Mouse (Mus musculus) intestine, embryonic 16.5 days (tissue): ENCODE measurements around the gene Tsacc. TPM values are rescaled to one million over a fixed set of nuclear protein-coding genes. Genes with fewer than 3 reads are reported as not detected.
"Not testable (repeated sequence)": the region's sequence is repeated elsewhere in the genome, so short reads cannot be mapped to it uniquely, and the experiment has no call there.

Experiments used
- ATAC-seq: fragments of 200-750 bp; cut with Nextera tagmentation; 2 replicates; pipeline ENCODE4 v1.8.0; 2017; ENCODE audit warnings: moderate TSS enrichment, moderate library complexity
- H3K27ac ChIP-seq: fragments of 300-500 bp; sonication (generic); 2 replicates; pipeline ENCODE4 v1.5.1; 2014; ENCODE audit warnings: mild to moderate bottlenecking, low read length
- H3K27me3 ChIP-seq: fragments of 300-500 bp; sonication (generic); replicated peaks from 2 replicates; pipeline ENCODE4 v1.6.1; 2014; ENCODE audit warnings: low read length, control low read depth, mixed read lengths; ENCODE audit not compliant: control insufficient read depth, insufficient read depth
- H3K36me3 ChIP-seq: fragments of 300-500 bp; sonication (generic); 2 replicates; pipeline ENCODE4 v1.6.1; 2014; ENCODE audit warnings: low read length, control low read depth; ENCODE audit not compliant: control insufficient read depth, insufficient read depth
- H3K4me1 ChIP-seq: fragments of 300-500 bp; sonication (generic); 2 replicates; pipeline ENCODE4 v1.6.1; 2014; ENCODE audit warnings: low read length, control low read depth, mixed read lengths; ENCODE audit not compliant: control insufficient read depth, insufficient read depth
- H3K4me2 ChIP-seq: fragments of 300-500 bp; sonication (generic); 2 replicates; pipeline ENCODE4 v1.6.1; 2014; ENCODE audit warnings: low read depth, low read length, control low read depth
- H3K4me3 ChIP-seq: fragments of 300-500 bp; sonication (generic); 2 replicates; pipeline ENCODE4 v1.5.1; 2014; ENCODE audit warnings: mild to moderate bottlenecking, low read length
- H3K9ac ChIP-seq: fragments of 300-500 bp; sonication (generic); 2 replicates; pipeline ENCODE4 v1.6.1; 2014; ENCODE audit warnings: low read depth, low read length
- H3K9me3 ChIP-seq: fragments of 300-500 bp; sonication (generic); 2 replicates; pipeline ENCODE4 v1.6.1; 2016; ENCODE audit warnings: low read length, control low read depth; ENCODE audit not compliant: control insufficient read depth
- WGBS: fragments of 180-500 bp; shearing (Covaris S2); extraction: QIAGEN DNeasy Blood & Tissue Kit; methylation state at CpG from one replicate; pipeline ENCODE4 v1.1.7; 2014; 5-methylcytosine and 5-hydroxymethylcytosine counted together
- polyA plus RNA-seq: library from polyadenylated mRNA; unstranded; fragments of >200 nt; fragmentation: Nextera tagmentation; extraction: Ambion mirVana; gene quantifications from 2 replicates; pipeline ENCODE4 v1.2.1, GENCODE M21; 2015

The Tsacc gene
- polyA plus RNA-seq, 1 experiment from 2014 or later = 10.8 TPM

- ATAC-seq = no peak
- Histone ChIP-seq H3K4me1 (peaks cover 5% of the 10 kb centered on the region; the same call in 1 of the 2 replicates), H3K36me3 (0 out of 2 replicates have a peak, but pooled peaks cover 5% of the 10 kb centered on the region), H3K4me2 (no peak overlapping the region), H3K9ac (no peak overlapping the region), H3K27ac (no peak overlapping the region), H3K9me3 (no peaks in the 10 kb centered on the region), H3K4me3 (no peak overlapping the region), H3K27me3 (no peaks in the 10 kb centered on the region)
- 46% methylated on average over 2 of the region's 2 CpGs for WGBS
Observed at GRCm38 (mm10) chr3:88331282-88331681, 34.5 kb upstream of the Tsacc start.

- Histone ChIP-seq H3K4me3 (no peak overlapping the region), H3K27me3 (no peaks in the 10 kb centered on the region), H3K4me2 (no peak overlapping the region), H3K36me3 (0 out of 2 replicates have a peak, but pooled peaks cover 5% of the 10 kb centered on the region), H3K9me3 (no peaks in the 10 kb centered on the region), H3K27ac (no peak overlapping the region), H3K9ac (no peak overlapping the region), H3K4me1 (peaks cover 8% of the 10 kb centered on the region)
- 58% methylated on average over 5 of the region's 5 CpGs for WGBS
- ATAC-seq = no peak
Observed at GRCm38 (mm10) chr3:88328956-88329355, 32.2 kb upstream of the Tsacc start.

- peaks cover 8% of the 10 kb centered on the region for H3K4me1 ChIP-seq
- H3K36me3 ChIP-seq = peaks cover 15% of the 10 kb centered on the region
- H3K4me2 ChIP-seq = peak within 1 kb of the TSS; percentile 68
- peak within 1 kb of the TSS; percentile 68 for H3K9ac ChIP-seq
- H3K4me3 ChIP-seq = peak within 1 kb of the TSS; percentile 59
- WGBS = 0% methylated on average over 10 of the region's 10 CpGs
- 0 out of 2 replicates have a peak within 1 kb of the TSS, but pooled peaks have one; percentile 29 for H3K27ac ChIP-seq
- no peaks in the 10 kb centered on the region for H3K27me3 ChIP-seq
- H3K9me3 ChIP-seq = no peaks in the 10 kb centered on the region
- ATAC-seq = peak; percentile 85
Observed at GRCm38 (mm10) chr3:88324951-88325405, 28.2 kb upstream of the Tsacc start, which contains the start of gene Glmp. Gene Glmp, plus strand, starts transcription at chr3:88325023.

- peaks cover 10% of the 10 kb centered on the region for H3K4me1 ChIP-seq
- no peak for ATAC-seq
- no peaks in the 10 kb centered on the region for H3K9me3 ChIP-seq
- H3K27ac ChIP-seq = no peak overlapping the region
- 76% methylated on average over 1 of the region's 1 CpGs for WGBS
- no peak overlapping the region for H3K9ac ChIP-seq
- H3K4me3 ChIP-seq = no peak overlapping the region
- H3K4me2 ChIP-seq = no peak overlapping the region
- H3K36me3 ChIP-seq = 0 out of 2 replicates have a peak, but pooled peaks cover 13% of the 10 kb centered on the region
- H3K27me3 ChIP-seq = no peaks in the 10 kb centered on the region
Observed at GRCm38 (mm10) chr3:88299172-88299571, 2.4 kb upstream of the Tsacc start.

- H3K36me3 ChIP-seq = 0 out of 2 replicates have a peak, but pooled peaks cover 11% of the 10 kb centered on the region
- peak overlapping the region; percentile 90 for H3K9ac ChIP-seq
- no peaks in the 10 kb centered on the region for H3K27me3 ChIP-seq
- peak overlapping the region; percentile 94 for H3K27ac ChIP-seq
- WGBS = under 1% methylated on average over 30 of the region's 30 CpGs
- ATAC-seq = 0 out of 2 replicates have a peak, but pooled peaks have one; percentile 22
- H3K4me3 ChIP-seq = peak overlapping the region; percentile 92
- peaks cover 10% of the 10 kb centered on the region for H3K4me1 ChIP-seq
- H3K4me2 ChIP-seq = peak overlapping the region; percentile 70
- no peaks in the 10 kb centered on the region for H3K9me3 ChIP-seq
Observed at GRCm38 (mm10) chr3:88297321-88297851, 587 bp upstream of the Tsacc start.

GRCm38 (mm10) chr3:88296110-88296560 is 664 bp downstream of the Tsacc start:
- H3K4me3 ChIP-seq = peak overlapping the region; percentile 92
- H3K9ac ChIP-seq = peak overlapping the region; percentile 72
- WGBS = under 1% methylated on average over 12 of the region's 12 CpGs
- ATAC-seq = peak; percentile 24
- H3K27ac ChIP-seq = peak overlapping the region; percentile 92
- H3K4me1 ChIP-seq = peaks cover 10% of the 10 kb centered on the region
- peak overlapping the region; percentile 66 for H3K4me2 ChIP-seq
- 0 out of 2 replicates have a peak, but pooled peaks cover 6% of the 10 kb centered on the region for H3K36me3 ChIP-seq
- H3K9me3 ChIP-seq = no peaks in the 10 kb centered on the region
- H3K27me3 ChIP-seq = no peaks in the 10 kb centered on the region

GRCm38 (mm10) chr3:88295272-88295671 is 1.5 kb downstream of the Tsacc start:
- peak overlapping the region; percentile 46 for H3K9ac ChIP-seq

GRCm38 (mm10) chr3:88291970-88292369 is 4.8 kb downstream of the Tsacc start:
- H3K9me3 ChIP-seq = no peaks in the 10 kb centered on the region
- no peak overlapping the region for H3K27ac ChIP-seq
- no peak for ATAC-seq
- H3K4me1 ChIP-seq = 0 out of 2 replicates have a peak, but pooled peaks cover 2% of the 10 kb centered on the region
- no peak overlapping the region for H3K4me2 ChIP-seq
- no peaks in the 10 kb centered on the region for H3K27me3 ChIP-seq
- WGBS = 51% methylated on average over 4 of the region's 4 CpGs
- no peak overlapping the region for H3K4me3 ChIP-seq
- H3K9ac ChIP-seq = no peak overlapping the region
- H3K36me3 ChIP-seq = no peaks in the 10 kb centered on the region

More at GRCm38 (mm10) chr3:88295272-88295671, 1.5 kb downstream of the Tsacc start:
- H3K4me1 ChIP-seq, H3K4me2 ChIP-seq, H3K27ac ChIP-seq, ATAC-seq, H3K4me3 ChIP-seq, H3K36me3 ChIP-seq, H3K27me3 ChIP-seq, H3K9me3 ChIP-seq: not testable (repeated sequence)
- 50% methylated on average over 1 of the region's 1 CpGs for WGBS

- not testable (repeated sequence) for H3K9me3 ChIP-seq, H3K9ac ChIP-seq, H3K4me1 ChIP-seq, H3K4me3 ChIP-seq, H3K36me3 ChIP-seq, ATAC-seq, H3K4me2 ChIP-seq, H3K27me3 ChIP-seq, H3K27ac ChIP-seq
- WGBS = 68% methylated on average over 8 of the region's 10 CpGs
Observed at GRCm38 (mm10) chr3:88288133-88288713, 8.6 kb downstream of the Tsacc start.
